Mouse (Mus musculus) kidney, adult 8-10 months (tissue): ENCODE measurements around the gene Gm2956.
"Not testable (repeated sequence)": the region's sequence is repeated elsewhere in the genome, so short reads cannot be mapped to it uniquely, and the experiment has no call there.

Experiments
- DNase-seq, 2 experiments: peaks; one replicate each; pipeline ENCODE4 v3.0.0; 2022

Gene Gm2956

GRCm38 (mm10) chr14:3332087-3332677, at the start of gene Gm2956:
TSS of gene Gm2956 (plus strand) at chr14:3332627.
- DNase-seq = not testable (repeated sequence)

- DNase-seq = not testable (repeated sequence)
These were observed 979 bp downstream of the Gm2956 start for GRCm38 (mm10) chr14:3333406-3333805.

GRCm38 (mm10) chr14:3394793-3395192, 62.4 kb downstream of the Gm2956 start, which contains the start of gene Gm10413:
TSS of gene Gm10413 (plus strand) at chr14:3395093.
- not testable (repeated sequence) for DNase-seq
